ENCODE assay signal across 25 mouse cellular contexts in genomic region chr4:106193204-106193945, GRCm38 (mm10).
DNase-seq lines count a peak whose midpoint lies in the region; ATAC-seq and TF ChIP-seq lines count a peak whose summit lies in the region.
"Had no signal": no experiment of that assay in that cellular context is flagged by ENCODE, and none has a peak within 500 bp of the region (broad histone marks: within the 10 kb centered on the region; RNA-seq: fewer than 3 reads in every experiment).

No protein-coding gene starts in this region.

- DNase-seq in gastrocnemius, adult 2 months: no peak
- DNase-seq in gastrocnemius, postnatal 14 days: no peak
- peak; percentile 27 for DNase-seq in 3134 (ENCODE audit: extremely low read depth, insufficient read length, low spot score)
- DNase-seq in fibroblast of lung, adult 2 months (ENCODE audit: low read depth): peak; percentile 73
- peak; percentile 48 for DNase-seq in lung, postnatal 10 days
- no peak for DNase-seq in natural killer cell, adult 2 months (ENCODE audit: low spot score in 2 of 2)
- DNase-seq: adrenal gland, adult 2 months; cerebellum, adult 11-12 months; cerebellum, postnatal 10 days; kidney, adult 11 months; kidney, postnatal 4 days; midbrain, embryonic 14.5 days; right cerebral cortex, postnatal 25 days had no signal

- H3K4me1 ChIP-seq in forebrain, embryonic 15.5 days: 0 out of 2 replicates have a peak, but pooled peaks cover 3% of the 10 kb centered on the region
- H3K4me1 ChIP-seq: hindbrain, embryonic 12.5 days; liver, embryonic 12.5 days; lung, embryonic 15.5 days; neural tube, embryonic 12.5 days had no signal

- no peaks in the 10 kb centered on the region for H3K36me3 ChIP-seq in forebrain, embryonic 15.5 days
- H3K36me3 ChIP-seq: embryonic facial prominence, embryonic 12.5 days; hindbrain, embryonic 12.5 days; limb, embryonic 13.5 days; liver, embryonic 12.5 days; lung, embryonic 15.5 days; neural tube, embryonic 12.5 days had no signal

- H3K4me3 ChIP-seq in gastrocnemius, adult 2 months: no peak overlapping the region
- H3K4me3 ChIP-seq in forebrain, embryonic 15.5 days: no peak overlapping the region
- H3K4me3 ChIP-seq: embryonic facial prominence, embryonic 12.5 days; erythroblast, embryonic 14.5 days; hindbrain, embryonic 12.5 days; limb, embryonic 13.5 days; liver, embryonic 12.5 days; lung, embryonic 15.5 days; neural tube, embryonic 12.5 days had no signal

- no peaks in the 10 kb centered on the region for H3K27me3 ChIP-seq in forebrain, embryonic 15.5 days
- H3K27me3 ChIP-seq: embryonic facial prominence, embryonic 12.5 days; hindbrain, embryonic 12.5 days; limb, embryonic 13.5 days; liver, embryonic 12.5 days; lung, embryonic 15.5 days; neural tube, embryonic 12.5 days; Patski had no signal

- peak overlapping the region; percentile 84 for H3K27ac ChIP-seq in gastrocnemius, adult 2 months
- H3K27ac ChIP-seq in forebrain, embryonic 15.5 days (replicated peaks): no peak overlapping the region
- H3K27ac ChIP-seq: embryonic facial prominence, embryonic 12.5 days; hindbrain, embryonic 12.5 days; limb, embryonic 13.5 days; liver, embryonic 12.5 days; lung, embryonic 15.5 days; neural tube, embryonic 12.5 days had no signal

- intact Hi-C loops in gastrocnemius, adult 2 months (cut with DNase I): no loop called here
- intact Hi-C loops in gastrocnemius, postnatal 14 days (cut with DNase I; ENCODE audit: low total_unique reads): no loop called here

- TF ChIP-seq CTCF in gastrocnemius, adult 2 months (IDR thresholded peaks at IDR 0.05): no peak

- no peak overlapping the region for H3K4me2 ChIP-seq in forebrain, embryonic 15.5 days (replicated peaks)
- H3K4me2 ChIP-seq: embryonic facial prominence, embryonic 12.5 days; heart, embryonic 11.5 days; hindbrain, embryonic 12.5 days; limb, embryonic 13.5 days; liver, embryonic 12.5 days; lung, embryonic 15.5 days; neural tube, embryonic 12.5 days had no signal

- H3K9me3 ChIP-seq in forebrain, embryonic 15.5 days: no peaks in the 10 kb centered on the region
- H3K9me3 ChIP-seq: embryonic facial prominence, embryonic 12.5 days; hindbrain, embryonic 12.5 days; limb, embryonic 13.5 days; liver, embryonic 12.5 days; lung, embryonic 15.5 days; neural tube, embryonic 12.5 days had no signal

- ATAC-seq in forebrain, embryonic 15.5 days (replicated peaks): no peak
- no peak for ATAC-seq in megakaryocyte-erythroid progenitor cell, adult 5-6 weeks (replicated peaks; ENCODE audit: low FRiP score, low TSS enrichment, poor library complexity, severe bottlenecking)
- ATAC-seq: forebrain, embryonic 16.5 days; liver, embryonic 12.5 days; Patski had no signal

- no peak overlapping the region for H3K9ac ChIP-seq in forebrain, embryonic 15.5 days (replicated peaks)
- H3K9ac ChIP-seq: embryonic facial prominence, embryonic 12.5 days; hindbrain, embryonic 12.5 days; limb, embryonic 13.5 days; liver, embryonic 12.5 days; lung, embryonic 15.5 days; neural tube, embryonic 12.5 days had no signal

- 63% methylated on average over 3 of the region's 3 CpGs for WGBS in forebrain, embryonic 15.5 days

Comparison
In these comparisons a context has a peak if more than half of its experiments do, and no peak if none do; other contexts are left out.
1. DNase-seq: peak in 3134 (single experiment), fibroblast of lung, adult 2 months (single experiment) and lung, postnatal 10 days (single experiment); none in gastrocnemius, adult 2 months (single experiment), gastrocnemius, postnatal 14 days (single experiment) and natural killer cell, adult 2 months (0 of 2).